Mouse (Mus musculus): ENCODE data around the gene Gdf7.

DNA sequence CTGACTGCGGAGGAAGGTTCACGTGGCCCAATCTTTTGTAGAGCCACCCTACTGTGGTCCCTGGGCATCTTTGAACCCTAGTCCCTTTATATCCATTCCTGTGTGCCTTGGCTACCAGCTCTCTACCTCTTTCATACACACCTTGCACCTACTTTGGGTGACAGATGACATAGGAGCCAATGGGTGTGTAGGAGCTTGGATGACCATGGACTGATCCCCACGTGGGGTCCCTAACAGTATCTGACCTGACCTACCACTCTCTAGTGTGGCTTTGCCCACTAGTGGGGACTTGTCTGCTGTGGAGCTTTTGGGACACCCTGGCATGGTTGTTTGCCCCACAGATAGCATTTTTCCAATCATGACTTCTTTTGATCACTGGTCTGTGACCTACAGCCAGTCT is 41.6 kb upstream of the Gdf7 start:
- no peak for TF ChIP-seq CTCF (IDR thresholded peaks at IDR 0.05; ENCODE audit: low read depth, low read length)
- no peak for TF ChIP-seq TAL1 (conservative IDR thresholded peaks at IDR 0.05; ENCODE audit: low read depth, low read length)
- TF ChIP-seq GATA2 (IDR thresholded peaks at IDR 0.05; ENCODE audit: borderline replicate concordance, low read depth, low read length) = no peak
- no peak for TF ChIP-seq GATA1 (IDR thresholded peaks at IDR 0.05; ENCODE audit: borderline replicate concordance, low read length)
